Mouse (Mus musculus) stomach, embryonic 16.5 days (tissue): ENCODE data around the gene Srprb. TPM values are rescaled to one million over a fixed set of nuclear protein-coding genes. Genes with fewer than 3 reads are reported as not detected.

Experiments
- ATAC-seq: fragments of 200-750 bp; cut with Nextera tagmentation; 2 replicates; pipeline ENCODE4 v1.8.0; 2017; ENCODE audit warnings: moderate number of reproducible peaks, moderate TSS enrichment; ENCODE audit not compliant: insufficient read depth, low FRiP score
- H3K27ac ChIP-seq: fragments of 300-500 bp; sonication (generic); 2 replicates; pipeline ENCODE4 v1.5.1; 2014; ENCODE audit warnings: low read length
- H3K27me3 ChIP-seq: fragments of 300-500 bp; sonication (generic); 2 replicates; pipeline ENCODE4 v1.6.1; 2014; ENCODE audit warnings: low read length, control low read depth, mixed read lengths; ENCODE audit not compliant: control insufficient read depth, insufficient read depth
- H3K36me3 ChIP-seq: fragments of 300-500 bp; sonication (generic); 2 replicates; pipeline ENCODE4 v1.6.1; 2014; ENCODE audit warnings: low read length; ENCODE audit not compliant: control insufficient read depth, insufficient read depth
- H3K4me1 ChIP-seq: fragments of 300-500 bp; sonication (generic); 2 replicates; pipeline ENCODE4 v1.6.1; 2014; ENCODE audit warnings: low read length, control low read depth, mixed read lengths; ENCODE audit not compliant: control insufficient read depth, insufficient read depth
- H3K4me2 ChIP-seq: fragments of 300-500 bp; sonication (generic); 2 replicates; pipeline ENCODE4 v1.6.1; 2014; ENCODE audit warnings: low read depth, low read length, mixed read lengths
- H3K4me3 ChIP-seq: fragments of 300-500 bp; sonication (generic); replicated peaks from 2 replicates; pipeline ENCODE4 v1.5.1; 2014; ENCODE audit warnings: mild to moderate bottlenecking, low read length
- H3K9ac ChIP-seq: fragments of 300-500 bp; sonication (generic); 2 replicates; pipeline ENCODE4 v1.6.1; 2014; ENCODE audit warnings: low read length
- H3K9me3 ChIP-seq: fragments of 300-500 bp; sonication (generic); replicated peaks from 2 replicates; pipeline ENCODE4 v1.6.1; 2016; ENCODE audit warnings: low read length, control low read depth; ENCODE audit not compliant: control insufficient read depth
- WGBS: fragments of 180-500 bp; shearing (Covaris S2); extraction: QIAGEN DNeasy Blood & Tissue Kit; methylation state at CpG from one replicate; pipeline ENCODE4 v1.1.7; 2014; 5-methylcytosine and 5-hydroxymethylcytosine counted together
- polyA plus RNA-seq: library from polyadenylated mRNA; unstranded; fragments of >200 nt; fragmentation: Nextera tagmentation; extraction: Ambion mirVana; gene quantifications from 2 replicates; pipeline ENCODE4 v1.2.1, GENCODE M21; 2015

Gene Srprb
- polyA plus RNA-seq, 1 experiment from 2014 or later, result 52.1 TPM

- Histone ChIP-seq H3K9ac (no peak overlapping the region), H3K36me3 (no peaks in the 10 kb centered on the region), H3K4me2 (no peak overlapping the region), H3K4me3 (no peak overlapping the region), H3K4me1 (no peaks in the 10 kb centered on the region), H3K27me3 (no peaks in the 10 kb centered on the region), H3K27ac (no peak overlapping the region), H3K9me3 (no peaks in the 10 kb centered on the region)
- ATAC-seq, result no peak
- WGBS, result 80% methylated on average over 6 of the region's 6 CpGs
Observed at GRCm38 (mm10) chr9:103214281-103214680, 12.3 kb upstream of the Srprb start.

- Histone ChIP-seq H3K4me3 (no peak overlapping the region), H3K9ac (no peak overlapping the region), H3K36me3 (no peaks in the 10 kb centered on the region), H3K27ac (no peak overlapping the region), H3K27me3 (no peaks in the 10 kb centered on the region), H3K4me1 (no peaks in the 10 kb centered on the region), H3K9me3 (no peaks in the 10 kb centered on the region), H3K4me2 (no peak overlapping the region)
- ATAC-seq, result no peak
- 66% methylated on average over 2 of the region's 2 CpGs for WGBS
Observed at GRCm38 (mm10) chr9:103213631-103214030, 11.7 kb upstream of the Srprb start.

GRCm38 (mm10) chr9:103212654-103213420, 10.9 kb upstream of the Srprb start:
- ATAC-seq, result no peak
- H3K36me3 ChIP-seq, result no peaks in the 10 kb centered on the region

GRCm38 (mm10) chr9:103208802-103209423, 7.0 kb upstream of the Srprb start:
- Histone ChIP-seq H3K9ac (no peak overlapping the region), H3K27me3 (no peaks in the 10 kb centered on the region), H3K4me3 (no peak overlapping the region), H3K4me1 (no peaks in the 10 kb centered on the region), H3K36me3 (no peaks in the 10 kb centered on the region), H3K9me3 (no peaks in the 10 kb centered on the region), H3K27ac (no peak overlapping the region), H3K4me2 (no peak overlapping the region)
- WGBS, result 63% methylated on average over 6 of the region's 6 CpGs
- ATAC-seq, result no peak

More at GRCm38 (mm10) chr9:103212654-103213420, 10.9 kb upstream of the Srprb start:
- peak overlapping the region; percentile 16 for H3K4me3 ChIP-seq
- peak overlapping the region; percentile 10; the same call in 1 of the 2 replicates for H3K4me2 ChIP-seq
- H3K27me3 ChIP-seq, result no peaks in the 10 kb centered on the region
- no peak overlapping the region; the same call in 1 of the 2 replicates for H3K9ac ChIP-seq
- H3K9me3 ChIP-seq, result no peaks in the 10 kb centered on the region
- no peak overlapping the region for H3K27ac ChIP-seq
- 70% methylated on average over 28 of the region's 28 CpGs for WGBS
- H3K4me1 ChIP-seq, result no peaks in the 10 kb centered on the region

- Histone ChIP-seq H3K9me3 (no peaks in the 10 kb centered on the region), H3K4me3 (peak overlapping the region; percentile 31), H3K27me3 (no peaks in the 10 kb centered on the region), H3K9ac (peak overlapping the region; percentile 39; the same call in 1 of the 2 replicates), H3K4me1 (no peaks in the 10 kb centered on the region), H3K36me3 (no peaks in the 10 kb centered on the region), H3K4me2 (peak overlapping the region; percentile 64), H3K27ac (no peak overlapping the region)
- WGBS, result 8% methylated on average over 16 of the region's 16 CpGs
- ATAC-seq, result peak; percentile 85
Observed at GRCm38 (mm10) chr9:103207846-103208245, 5.9 kb upstream of the Srprb start.

GRCm38 (mm10) chr9:103205786-103206185, 3.8 kb upstream of the Srprb start:
- 88% methylated on average over 5 of the region's 5 CpGs for WGBS

GRCm38 (mm10) chr9:103188416-103188815, 13.5 kb downstream of the Srprb start:
- Histone ChIP-seq H3K36me3 (peaks cover 19% of the 10 kb centered on the region), H3K27me3 (no peaks in the 10 kb centered on the region), H3K9ac (no peak overlapping the region), H3K4me1 (no peaks in the 10 kb centered on the region), H3K4me2 (no peak overlapping the region), H3K27ac (no peak overlapping the region), H3K4me3 (no peak overlapping the region), H3K9me3 (no peaks in the 10 kb centered on the region)
- ATAC-seq, result no peak
- WGBS, result 92% methylated on average over 4 of the region's 4 CpGs

More at GRCm38 (mm10) chr9:103205786-103206185, 3.8 kb upstream of the Srprb start:
- no peak overlapping the region for H3K27ac ChIP-seq
- H3K27me3 ChIP-seq, result no peaks in the 10 kb centered on the region
- no peaks in the 10 kb centered on the region; the same call in 1 of the 2 replicates for H3K4me1 ChIP-seq
- no peaks in the 10 kb centered on the region for H3K36me3 ChIP-seq
- ATAC-seq, result no peak
- H3K9ac ChIP-seq, result no peak overlapping the region
- H3K4me2 ChIP-seq, result no peak overlapping the region
- H3K4me3 ChIP-seq, result no peak overlapping the region
- H3K9me3 ChIP-seq, result no peaks in the 10 kb centered on the region

GRCm38 (mm10) chr9:103186747-103187146, 15.2 kb downstream of the Srprb start:
- Histone ChIP-seq H3K9me3 (no peaks in the 10 kb centered on the region), H3K27ac (no peak overlapping the region), H3K36me3 (peaks cover 10% of the 10 kb centered on the region), H3K4me1 (no peaks in the 10 kb centered on the region), H3K27me3 (no peaks in the 10 kb centered on the region), H3K4me2 (no peak overlapping the region), H3K4me3 (no peak overlapping the region), H3K9ac (no peak overlapping the region)
- ATAC-seq, result no peak
- WGBS, result 57% methylated on average over 9 of the region's 9 CpGs

- Histone ChIP-seq H3K36me3 (peaks cover 10% of the 10 kb centered on the region), H3K27me3 (no peaks in the 10 kb centered on the region), H3K9me3 (no peaks in the 10 kb centered on the region), H3K4me1 (no peaks in the 10 kb centered on the region), H3K27ac (no peak overlapping the region), H3K4me3 (no peak overlapping the region), H3K9ac (no peak overlapping the region), H3K4me2 (no peak overlapping the region)
- ATAC-seq, result no peak
- WGBS, result 90% methylated on average over 8 of the region's 8 CpGs
Observed at GRCm38 (mm10) chr9:103185946-103186345, 16.0 kb downstream of the Srprb start.
